Mouse (Mus musculus): ENCODE measurements around the gene Krtap15. TPM values are rescaled to one million over a fixed set of nuclear protein-coding genes. Genes with fewer than 3 reads are reported as not detected.

Gene Krtap15
- polyA plus RNA-seq (2015; fragmentation: Nextera tagmentation; extraction: Ambion mirVana): not detected in 2 replicates

DNA sequence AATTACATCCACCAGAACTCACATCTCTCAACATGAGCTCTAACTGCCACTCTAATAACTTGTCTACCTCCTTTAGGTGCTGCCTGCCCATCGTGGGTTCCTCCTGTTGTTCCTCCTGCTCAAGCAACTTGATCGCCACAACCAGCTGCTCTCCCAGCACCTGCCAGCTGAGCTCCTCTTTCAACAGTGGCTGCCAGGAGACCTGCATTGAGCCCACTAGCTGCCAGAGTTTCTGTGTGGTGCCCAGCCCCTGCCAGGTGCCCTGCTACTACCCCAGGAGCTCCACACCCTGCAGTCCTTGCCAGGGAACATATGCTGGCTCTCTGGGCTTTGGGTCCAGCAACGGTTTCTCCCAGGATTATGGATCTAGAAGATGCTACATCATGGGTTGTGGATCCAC is at the start of gene Krtap15:
Gene Krtap15 (plus strand): TSS at position 150 of the 400 bp plus-strand sequence.
- 81% methylated on average over 3 of the region's 3 CpGs for WGBS
- Histone ChIP-seq H3K9ac (replicated peaks) (no peak within 1 kb of the TSS), H3K4me2 (replicated peaks) (no peak within 1 kb of the TSS), H3K27me3 (no peaks in the 10 kb centered on the region), H3K4me1 (no peaks in the 10 kb centered on the region), H3K9me3 (no peaks in the 10 kb centered on the region), H3K27ac (replicated peaks) (no peak within 1 kb of the TSS), H3K36me3 (no peaks in the 10 kb centered on the region), H3K4me3 (no peak within 1 kb of the TSS)
- no peak for ATAC-seq (replicated peaks)

- 82% methylated on average over 2 of the region's 2 CpGs for WGBS
- Histone ChIP-seq H3K4me1 (no peaks in the 10 kb centered on the region), H3K27me3 (no peaks in the 10 kb centered on the region), H3K9me3 (no peaks in the 10 kb centered on the region), H3K4me3 (no peak within 1 kb of the TSS), H3K27ac (replicated peaks) (no peak within 1 kb of the TSS), H3K36me3 (no peaks in the 10 kb centered on the region), H3K4me2 (replicated peaks) (no peak within 1 kb of the TSS), H3K9ac (replicated peaks) (no peak within 1 kb of the TSS)
- ATAC-seq (replicated peaks): no peak
These were observed 45.9 kb upstream of the Krtap15 start, which contains the start of gene 2310057N15Rik for GRCm38 (mm10) chr16:88774106-88774505. TSS of gene 2310057N15Rik (minus strand) at chr16:88774206.

GRCm38 (mm10) chr16:88777596-88777995 is 42.4 kb upstream of the Krtap15 start, which contains the start of gene Gm5965:
TSS of gene Gm5965 (plus strand) at chr16:88777896.
- WGBS: 93% methylated on average over 6 of the region's 6 CpGs
- no peak within 1 kb of the TSS for H3K9ac ChIP-seq (replicated peaks)
- H3K4me1 ChIP-seq: no peaks in the 10 kb centered on the region
- H3K9me3 ChIP-seq: no peaks in the 10 kb centered on the region
- no peak within 1 kb of the TSS for H3K4me3 ChIP-seq
- H3K27ac ChIP-seq (replicated peaks): no peak within 1 kb of the TSS
- no peak for ATAC-seq (replicated peaks)
- H3K36me3 ChIP-seq: no peaks in the 10 kb centered on the region
- H3K27me3 ChIP-seq: no peaks in the 10 kb centered on the region
- H3K4me2 ChIP-seq (replicated peaks): no peak within 1 kb of the TSS

- H3K4me2 ChIP-seq (replicated peaks): no peak overlapping the region
- 75% methylated on average over 2 of the region's 2 CpGs for WGBS
- H3K27me3 ChIP-seq: no peaks in the 10 kb centered on the region
- H3K9ac ChIP-seq (replicated peaks): no peak overlapping the region
- no peak overlapping the region for H3K4me3 ChIP-seq
- H3K9me3 ChIP-seq: no peaks in the 10 kb centered on the region
- H3K4me1 ChIP-seq: no peaks in the 10 kb centered on the region
- H3K36me3 ChIP-seq: no peaks in the 10 kb centered on the region
- no peak for ATAC-seq (replicated peaks)
- no peak overlapping the region for H3K27ac ChIP-seq (replicated peaks)
These were observed 33.2 kb upstream of the Krtap15 start for GRCm38 (mm10) chr16:88786786-88787185.

- H3K9ac ChIP-seq (replicated peaks): no peak within 1 kb of the TSS
- H3K9me3 ChIP-seq: no peaks in the 10 kb centered on the region
- no peak within 1 kb of the TSS for H3K4me3 ChIP-seq
- WGBS: 70% methylated on average over 2 of the region's 2 CpGs
- no peaks in the 10 kb centered on the region for H3K36me3 ChIP-seq
- no peak for ATAC-seq (replicated peaks)
- H3K4me1 ChIP-seq: no peaks in the 10 kb centered on the region
- no peaks in the 10 kb centered on the region for H3K27me3 ChIP-seq
- H3K4me2 ChIP-seq (replicated peaks): no peak within 1 kb of the TSS
- no peak within 1 kb of the TSS for H3K27ac ChIP-seq (replicated peaks)
These were observed 8.2 kb upstream of the Krtap15 start, which contains the start of gene Gm20741 for GRCm38 (mm10) chr16:88811827-88812226. TSS of gene Gm20741 (minus strand) at chr16:88812220.

GRCm38 (mm10) chr16:88823736-88824135 is 3.7 kb downstream of the Krtap15 start:
- Histone ChIP-seq H3K4me3 (no peak overlapping the region), H3K4me2 (replicated peaks) (no peak overlapping the region), H3K9ac (replicated peaks) (no peak overlapping the region), H3K36me3 (no peaks in the 10 kb centered on the region), H3K9me3 (no peaks in the 10 kb centered on the region), H3K27me3 (no peaks in the 10 kb centered on the region), H3K27ac (replicated peaks) (no peak overlapping the region), H3K4me1 (no peaks in the 10 kb centered on the region)
- WGBS: 75% methylated on average over 3 of the region's 3 CpGs
- ATAC-seq (replicated peaks): no peak

DNA sequence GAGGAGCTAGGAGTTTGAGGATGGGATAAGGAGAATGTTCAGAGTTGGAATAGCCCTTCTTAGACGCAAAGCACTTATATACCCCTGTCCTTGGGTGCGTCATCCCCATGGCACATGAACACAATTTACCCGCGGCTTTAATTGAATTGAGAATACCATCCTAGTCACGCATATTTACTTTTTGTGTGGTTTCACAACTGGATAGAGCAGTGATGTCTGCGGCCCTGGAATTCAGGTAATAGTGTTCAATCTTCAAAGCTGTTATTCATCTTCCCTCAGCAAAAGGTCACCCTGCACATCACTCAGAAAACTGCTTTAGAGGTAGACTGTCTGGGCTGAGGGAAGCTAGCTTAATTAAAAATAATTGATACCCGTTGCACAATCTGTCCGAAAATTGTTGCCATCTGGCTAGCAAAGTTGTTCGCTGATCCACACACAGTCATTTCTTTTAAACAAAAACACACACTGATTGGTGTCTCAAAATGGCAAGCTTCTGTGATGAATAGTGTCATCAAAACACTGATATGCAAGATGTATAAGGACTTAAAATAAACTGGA is 6.2 kb downstream of the Krtap15 start, which contains the start of gene Krtap14:
Gene Krtap14 (minus strand): TSS at position 51 of the 558 bp plus-strand sequence.
- Histone ChIP-seq H3K27me3 (no peaks in the 10 kb centered on the region), H3K9ac (replicated peaks) (no peak within 1 kb of the TSS), H3K4me3 (no peak within 1 kb of the TSS), H3K36me3 (no peaks in the 10 kb centered on the region), H3K9me3 (no peaks in the 10 kb centered on the region), H3K4me2 (replicated peaks) (no peak within 1 kb of the TSS), H3K27ac (replicated peaks) (0 out of 2 replicates have a peak within 1 kb of the TSS, but pooled peaks have one; percentile 8), H3K4me1 (no peaks in the 10 kb centered on the region)
- ATAC-seq (replicated peaks): peak; percentile 70
- WGBS: 63% methylated on average over 9 of the region's 9 CpGs

DNA sequence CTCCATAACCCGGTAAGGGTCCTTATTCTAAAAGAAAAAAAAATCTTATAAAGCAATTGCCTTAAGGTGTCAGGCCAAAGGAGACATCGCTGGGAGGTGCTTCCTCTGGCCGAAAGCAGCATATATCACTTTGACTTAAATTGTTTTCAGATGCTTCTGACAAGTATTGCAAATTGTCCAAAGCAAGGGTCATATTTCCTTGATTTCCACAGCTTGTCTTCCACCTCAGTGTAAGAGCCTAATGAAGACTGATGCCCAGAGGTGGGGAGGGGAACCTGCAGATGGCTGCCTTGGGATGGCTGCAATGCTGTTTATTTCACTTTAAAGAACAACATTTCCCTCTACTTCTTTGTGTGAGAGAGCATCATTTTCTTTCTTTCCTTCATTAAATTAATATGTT is 7.0 kb downstream of the Krtap15 start:
- Histone ChIP-seq H3K4me2 (replicated peaks) (no peak overlapping the region), H3K4me3 (no peak overlapping the region), H3K27ac (replicated peaks) (no peak overlapping the region), H3K9me3 (no peaks in the 10 kb centered on the region), H3K4me1 (no peaks in the 10 kb centered on the region), H3K36me3 (no peaks in the 10 kb centered on the region), H3K9ac (replicated peaks) (no peak overlapping the region), H3K27me3 (no peaks in the 10 kb centered on the region)
- 77% methylated on average over 3 of the region's 3 CpGs for WGBS
- ATAC-seq (replicated peaks): no peak

DNA sequence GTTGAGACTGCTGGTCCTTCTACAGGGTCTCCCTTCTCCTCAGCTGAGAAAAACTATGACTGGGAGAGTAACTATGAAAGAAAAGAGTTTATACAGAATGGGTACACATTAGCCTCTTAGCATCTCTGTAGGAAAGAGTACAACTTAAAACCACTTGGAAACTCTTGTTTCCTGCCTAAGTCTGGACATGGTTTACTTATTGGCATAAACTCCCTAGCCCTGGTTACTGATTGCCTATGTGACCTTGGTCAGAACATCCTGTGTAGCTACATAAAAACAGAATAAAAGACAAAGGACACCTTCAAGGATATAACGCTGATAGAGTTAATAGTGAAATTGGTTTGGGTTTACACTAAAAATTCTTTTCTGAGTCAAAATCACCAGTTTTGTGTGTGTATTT is 27.3 kb downstream of the Krtap15 start:
- no peak for ATAC-seq (replicated peaks)
- 98% methylated on average over 1 of the region's 1 CpGs for WGBS
- H3K4me3 ChIP-seq: no peak overlapping the region
- H3K9ac ChIP-seq (replicated peaks): no peak overlapping the region
- no peak overlapping the region for H3K27ac ChIP-seq (replicated peaks)
- no peaks in the 10 kb centered on the region for H3K27me3 ChIP-seq
- H3K4me1 ChIP-seq: no peaks in the 10 kb centered on the region
- H3K36me3 ChIP-seq: no peaks in the 10 kb centered on the region
- H3K4me2 ChIP-seq (replicated peaks): no peak overlapping the region
- H3K9me3 ChIP-seq: no peaks in the 10 kb centered on the region

GRCm38 (mm10) chr16:88848558-88848957 is 28.5 kb downstream of the Krtap15 start:
- H3K4me3 ChIP-seq: no peak overlapping the region
- H3K9ac ChIP-seq (replicated peaks): no peak overlapping the region
- no peaks in the 10 kb centered on the region for H3K4me1 ChIP-seq
- no peaks in the 10 kb centered on the region for H3K27me3 ChIP-seq
- WGBS: 84% methylated on average over 4 of the region's 4 CpGs
- H3K27ac ChIP-seq (replicated peaks): no peak overlapping the region
- H3K36me3 ChIP-seq: no peaks in the 10 kb centered on the region
- no peaks in the 10 kb centered on the region for H3K9me3 ChIP-seq
- no peak for ATAC-seq (replicated peaks)
- H3K4me2 ChIP-seq (replicated peaks): no peak overlapping the region

GRCm38 (mm10) chr16:88851450-88851849 is 31.4 kb downstream of the Krtap15 start:
- ATAC-seq (replicated peaks): no peak
- H3K4me2 ChIP-seq (replicated peaks): no peak overlapping the region
- H3K9me3 ChIP-seq: no peaks in the 10 kb centered on the region
- no peak overlapping the region for H3K27ac ChIP-seq (replicated peaks)
- no peak overlapping the region for H3K9ac ChIP-seq (replicated peaks)
- no peaks in the 10 kb centered on the region for H3K27me3 ChIP-seq
- H3K4me3 ChIP-seq: no peak overlapping the region
- no peaks in the 10 kb centered on the region for H3K4me1 ChIP-seq
- H3K36me3 ChIP-seq: no peaks in the 10 kb centered on the region
- 13% methylated on average over 5 of the region's 5 CpGs for WGBS

DNA sequence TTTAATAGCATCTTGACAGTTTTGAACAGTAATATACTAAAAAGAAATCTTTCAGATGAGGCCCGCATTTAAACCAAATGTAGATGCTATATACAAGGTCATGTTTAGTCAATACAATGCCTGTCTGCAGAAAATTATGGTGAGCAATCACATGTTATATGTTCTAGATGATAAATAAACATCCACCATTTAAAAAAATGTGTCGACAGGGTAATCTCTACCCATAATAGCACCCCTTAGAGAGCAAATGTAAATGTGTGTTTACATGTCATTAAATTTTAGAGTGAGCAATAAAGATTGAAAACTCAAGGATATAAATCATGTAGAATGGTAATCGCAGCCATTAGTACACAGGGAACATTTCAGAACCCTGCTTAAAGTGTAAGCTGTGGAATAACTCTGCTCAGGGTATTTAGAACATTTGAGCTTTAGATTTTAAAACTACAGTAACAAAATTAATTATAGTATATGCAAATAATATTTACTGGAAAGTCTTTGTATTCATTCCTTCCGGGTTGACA is 44.9 kb downstream of the Krtap15 start:
- H3K36me3 ChIP-seq: no peaks in the 10 kb centered on the region
- H3K9me3 ChIP-seq: no peaks in the 10 kb centered on the region
- no peak overlapping the region for H3K9ac ChIP-seq (replicated peaks)
- H3K4me3 ChIP-seq: no peak overlapping the region
- H3K27ac ChIP-seq (replicated peaks): no peak overlapping the region
- no peak overlapping the region for H3K4me2 ChIP-seq (replicated peaks)
- H3K27me3 ChIP-seq: no peaks in the 10 kb centered on the region
- WGBS: 82% methylated on average over 4 of the region's 4 CpGs
- no peak for ATAC-seq (replicated peaks)
- no peaks in the 10 kb centered on the region for H3K4me1 ChIP-seq

GRCm38 (mm10) chr16:88869311-88869710 is 49.3 kb downstream of the Krtap15 start, which contains the start of gene Krtap19-1:
TSS of gene Krtap19-1 (minus strand) at chr16:88869411.
- Histone ChIP-seq H3K9ac (replicated peaks) (no peak within 1 kb of the TSS), H3K4me2 (replicated peaks) (no peak within 1 kb of the TSS), H3K36me3 (no peaks in the 10 kb centered on the region), H3K9me3 (no peaks in the 10 kb centered on the region), H3K4me3 (no peak within 1 kb of the TSS), H3K27me3 (no peaks in the 10 kb centered on the region), H3K27ac (replicated peaks) (no peak within 1 kb of the TSS), H3K4me1 (no peaks in the 10 kb centered on the region)
- 89% methylated on average over 6 of the region's 6 CpGs for WGBS
- no peak for ATAC-seq (replicated peaks)
